ENCODE assay signal across 16 mouse cellular contexts in the genomic region with DNA sequence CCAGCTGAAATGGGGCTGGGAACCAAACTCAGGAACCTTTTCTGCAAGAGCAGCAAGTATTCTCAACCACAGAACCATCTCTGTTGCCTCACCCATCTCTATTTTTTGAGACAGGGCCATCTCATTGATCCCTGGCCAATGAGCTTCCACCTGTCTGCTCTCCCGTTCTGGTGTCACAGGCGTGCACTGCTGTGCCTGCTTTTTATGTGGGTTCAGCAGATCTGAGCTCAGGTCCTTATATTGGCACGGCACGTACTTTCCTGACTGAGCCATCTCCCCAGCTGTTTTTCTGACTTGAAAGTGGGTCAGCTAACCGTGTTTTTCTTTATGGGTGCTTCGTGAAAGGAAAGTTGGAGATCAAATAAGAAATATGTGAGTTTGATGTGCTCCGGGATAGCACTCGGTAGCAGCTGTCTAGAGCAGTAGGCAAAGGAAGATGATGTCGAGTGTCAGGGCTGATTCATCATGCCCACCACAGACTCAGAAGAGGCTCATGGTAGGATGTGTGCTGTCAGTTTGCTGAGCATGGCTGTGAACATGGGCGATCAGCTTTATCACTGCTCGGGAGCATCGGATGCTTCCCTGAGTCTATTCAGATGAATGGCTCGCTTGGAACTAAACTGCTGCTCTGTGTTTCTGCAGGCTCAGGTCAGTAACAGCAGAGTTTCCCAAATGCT.
A peak's percentile ranks its signal among the peaks of the same experiment; 100 is the strongest.
DNase-seq lines count a peak whose midpoint lies in the region; ATAC-seq lines count a peak whose summit lies in the region.
"Had no signal": no experiment of that assay in that cellular context is flagged by ENCODE, and none has a peak within 500 bp of the region (broad histone marks: within the 10 kb centered on the region; RNA-seq: fewer than 3 reads in every experiment).

No protein-coding gene starts in this region.

- WGBS in hindbrain, embryonic 10.5 days: 93% methylated on average over 13 of the region's 13 CpGs

- H3K27me3 ChIP-seq in hindbrain, embryonic 10.5 days (ENCODE audit: insufficient read depth, poor library complexity, severe bottlenecking): no peaks in the 10 kb centered on the region
- H3K27me3 ChIP-seq: heart, embryonic 15.5 days had no signal

- peak; percentile 37 to 44 for DNase-seq in left cerebral cortex, postnatal 14 days (ENCODE audit: low spot score in 2 of 2)
- DNase-seq in left cerebral cortex, adult 11 months (ENCODE audit: low spot score): no peak
- DNase-seq in T-cell, adult 2 months (ENCODE audit: low spot score): peak; percentile 47
- DNase-seq in thymus, postnatal 25 days: peak; percentile 60
- no peak for DNase-seq in kidney, postnatal 10 days
- no peak for DNase-seq in hindbrain, embryonic 10.5 days (ENCODE audit: low spot score)
- DNase-seq: cerebellum, postnatal 25 days; kidney, adult 18-20 months; lung, adult 18-20 months; lung, postnatal 36 days had no signal

- no peak overlapping the region for H3K4me3 ChIP-seq in hindbrain, embryonic 10.5 days
- H3K4me3 ChIP-seq: embryonic facial prominence, embryonic 10.5 days; erythroblast, embryonic 14.5 days; heart, embryonic 15.5 days had no signal

- H3K36me3 ChIP-seq in hindbrain, embryonic 10.5 days: no peaks in the 10 kb centered on the region; the same call in 1 of the 2 replicates
- H3K36me3 ChIP-seq: embryonic facial prominence, embryonic 10.5 days; heart, embryonic 15.5 days had no signal

- no peaks in the 10 kb centered on the region for H3K9me3 ChIP-seq in hindbrain, embryonic 10.5 days
- H3K9me3 ChIP-seq: embryonic facial prominence, embryonic 10.5 days; heart, embryonic 15.5 days had no signal

- intact Hi-C loops in left cerebral cortex, postnatal 14 days (cut with DNase I): no loop called here

- ATAC-seq in inflammation-experienced regulatory T-cells, adult 6 months: peak; percentile 67
- ATAC-seq: forebrain, embryonic 16.5 days had no signal

- H3K27ac ChIP-seq in hindbrain, embryonic 10.5 days: no peak overlapping the region; the same call in 1 of the 2 replicates
- H3K27ac ChIP-seq: embryonic facial prominence, embryonic 10.5 days; heart, embryonic 15.5 days; hindbrain, embryonic 14.5 days had no signal

- peaks cover 53% of the 10 kb centered on the region for H3K4me1 ChIP-seq in hindbrain, embryonic 10.5 days (replicated peaks)

Comparison
In these comparisons a context has a peak if more than half of its experiments do, and no peak if none do; other contexts are left out.
1. DNase-seq: peak in left cerebral cortex, postnatal 14 days (2 of 2), T-cell, adult 2 months (single experiment) and thymus, postnatal 25 days (single experiment); none in left cerebral cortex, adult 11 months (single experiment), kidney, postnatal 10 days (single experiment) and hindbrain, embryonic 10.5 days (single experiment).